Mouse (Mus musculus): Measurements from ENCODE around the gene Dazap1.

Gene Dazap1

GRCm38 (mm10) chr10:80276238-80276637 is 15.0 kb downstream of the Dazap1 start:
- POLR2A ChIA-PET, result interaction anchor here in 3 of 4 experiments (0.6 to 9.6 kb wide), 20 partner anchors 9 to 422 kb away, joined by 3 to 119 read pairs (median 4); partner anchors contain the start of genes Apc2 (in 2 of the 3), Rps15 (in 2 of the 3), Dazap1 (in 1 of the 3) and Gamt (in 1 of the 3)
- CTCF ChIA-PET, result interaction anchor here in 2 of 4 experiments (0.6 to 1.1 kb wide), 3 partner anchors 10 to 405 kb away, joined by 3 to 4 read pairs (median 3); partner anchors contain the start of gene Adamtsl5 (in 1 of the 2)

DNA sequence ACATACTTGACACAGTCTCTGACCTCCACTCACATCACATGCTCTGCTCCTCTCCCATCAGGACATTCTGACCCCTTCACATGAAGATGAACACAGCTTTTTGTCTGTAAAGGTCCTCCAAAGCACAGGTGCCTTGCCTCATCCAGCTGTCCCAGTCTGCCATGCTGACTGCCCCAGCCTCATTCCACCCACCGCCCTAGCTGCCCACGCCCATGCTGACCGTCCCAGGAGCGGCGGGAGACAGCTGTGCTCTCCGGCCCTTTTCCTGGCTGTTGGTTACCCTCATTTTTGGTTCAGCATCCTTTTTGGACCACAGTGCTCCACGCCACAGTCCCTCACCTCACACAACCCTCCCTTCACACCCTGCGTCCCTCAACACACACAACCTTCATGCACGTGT is 17.1 kb downstream of the Dazap1 start:
- ChIA-PET CTCF (interaction anchor here in 1 of 4 experiments (0.6 to 1.4 kb wide), 3 partner anchors 11 to 80 kb away, joined by 3 to 5 read pairs (median 3); partner anchors contain the start of gene Mum1), POLR2A (interaction anchor here (0.8 to 9.6 kb wide), 16 partner anchors 8 to 110 kb away, joined by 3 to 119 read pairs (median 5); partner anchors contain the start of genes Rps15 (in 4 of the 4), Apc2 (in 2 of the 4), Dazap1 (in 2 of the 4) and Gamt (in 1 of the 4))

DNA sequence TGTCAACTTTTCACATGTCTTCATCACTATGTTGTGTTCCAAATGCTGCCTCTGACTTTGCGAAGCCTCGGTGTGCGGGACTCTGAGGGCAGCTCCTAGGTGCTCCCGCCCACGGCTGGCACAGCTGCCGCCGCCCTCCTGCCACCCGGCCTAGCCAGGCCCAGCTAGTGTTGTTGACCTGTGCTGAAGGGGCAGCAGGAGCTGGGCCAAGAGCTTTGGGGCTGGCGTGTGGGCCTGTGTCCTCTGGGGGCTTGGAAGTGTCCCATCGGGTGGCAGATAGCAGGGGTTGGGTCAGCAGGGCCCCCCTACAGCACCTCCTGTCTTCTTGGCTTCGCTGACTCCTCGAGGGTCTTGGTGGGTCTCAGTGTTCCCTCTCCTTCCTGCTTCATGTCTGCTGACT is 18.0 kb downstream of the Dazap1 start:
- ChIA-PET POLR2A (interaction anchor here in 3 of 4 experiments (1.0 to 9.6 kb wide), 8 partner anchors 7 to 111 kb away, joined by 3 to 119 read pairs (median 6); partner anchors contain the start of genes Rps15 (in 3 of the 3), Apc2 (in 2 of the 3), Dazap1 (in 2 of the 3) and Gamt (in 1 of the 3)), CTCF (interaction anchor here in 2 of 4 experiments (0.7 to 1.4 kb wide), 3 partner anchors 10 to 53 kb away, joined by 3 to 5 read pairs (median 3); partner anchors contain the start of gene Mum1 (in 1 of the 2))

GRCm38 (mm10) chr10:80281304-80281703 is 20.0 kb downstream of the Dazap1 start:
- CTCF ChIA-PET, result no interaction called here
- POLR2A ChIA-PET, result interaction anchor here in 3 of 4 experiments (0.8 to 8.6 kb wide), 12 partner anchors 8 to 113 kb away, joined by 3 to 119 read pairs (median 4); partner anchors contain the start of genes Apc2 (in 2 of the 3), Dazap1 (in 2 of the 3), Rps15 (in 2 of the 3) and Gamt (in 1 of the 3)

- CTCF ChIA-PET, result interaction anchor here in 1 of 4 experiments (1.0 to 1.4 kb wide), 2 partner anchors 68 to 117 kb away, joined by 3 to 5 read pairs; no protein-coding TSS in a partner anchor
- POLR2A ChIA-PET, result interaction anchor here in 3 of 4 experiments (0.7 to 4.1 kb wide), 17 partner anchors 9 to 166 kb away, joined by 3 to 49 read pairs (median 5); partner anchors contain the start of genes Dazap1 (in 2 of the 3), Rps15 (in 2 of the 3), Apc2 (in 1 of the 3) and Gamt (in 1 of the 3)
Measured at GRCm38 (mm10) chr10:80281921-80282371, 20.7 kb downstream of the Dazap1 start.

GRCm38 (mm10) chr10:80282481-80283441 is 21.5 kb downstream of the Dazap1 start:
- ChIA-PET CTCF (interaction anchor here in 2 of 4 experiments (0.6 to 1.5 kb wide), 5 partner anchors 9 to 118 kb away, joined by 3 to 5 read pairs (median 3); no protein-coding TSS in a partner anchor), POLR2A (interaction anchor here (0.6 to 4.1 kb wide), 24 partner anchors 9 to 167 kb away, joined by 3 to 49 read pairs (median 5); partner anchors contain the start of genes Rps15 (in 3 of the 4), Dazap1 (in 2 of the 4), Pcsk4 (in 2 of the 4) and Reep6 (in 2 of the 4))

DNA sequence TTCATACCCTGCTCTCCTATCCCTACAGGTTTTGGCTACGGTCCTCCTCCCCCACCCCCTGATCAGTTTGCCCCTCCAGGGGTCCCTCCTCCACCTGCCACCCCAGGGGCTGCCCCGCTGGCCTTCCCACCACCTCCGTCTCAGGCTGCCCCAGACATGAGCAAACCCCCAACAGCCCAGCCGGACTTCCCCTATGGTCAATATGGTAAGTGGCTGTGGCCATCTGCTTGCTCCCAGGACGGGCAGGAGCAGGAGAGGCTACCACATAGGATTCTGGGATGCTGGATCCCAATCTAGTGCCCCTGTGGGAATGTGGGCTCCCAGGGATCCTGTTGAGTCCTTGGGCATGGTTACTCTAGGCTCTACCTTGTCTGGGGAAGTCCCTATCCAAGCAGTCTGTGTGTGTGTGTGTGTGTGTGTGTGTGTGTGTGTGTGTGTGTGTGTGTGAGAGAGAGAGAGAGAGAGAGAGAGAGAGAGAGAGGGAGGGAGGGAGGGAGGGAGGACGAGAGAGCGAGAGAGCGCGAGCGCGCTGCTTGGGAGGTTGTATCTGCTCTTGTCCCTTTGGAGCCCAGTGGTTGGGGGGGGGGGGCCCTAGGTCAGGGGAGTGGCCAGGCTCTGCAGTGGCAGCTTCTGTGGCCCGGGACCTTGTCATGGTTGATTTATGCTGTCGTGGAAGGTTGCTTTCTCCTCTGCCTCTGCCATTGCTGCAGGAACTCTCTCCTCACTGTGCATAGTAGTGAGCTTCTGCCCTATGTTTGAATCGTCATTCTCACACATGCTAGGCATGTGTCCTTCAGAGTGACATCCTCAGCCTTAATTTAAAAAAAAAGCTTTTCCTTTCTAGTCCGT is 24.2 kb downstream of the Dazap1 start:
- ChIA-PET CTCF (interaction anchor here in 2 of 4 experiments (0.6 to 0.9 kb wide), 3 partner anchors 10 to 88 kb away, joined by 3 to 4 read pairs (median 4); no protein-coding TSS in a partner anchor), POLR2A (interaction anchor here (0.7 to 3.2 kb wide), 18 partner anchors 7 to 200 kb away, joined by 3 to 11 read pairs (median 4); partner anchors contain the start of genes Apc2 (in 2 of the 4), Gamt (in 2 of the 4) and Dazap1 (in 1 of the 4))

- POLR2A ChIA-PET, result interaction anchor here in 2 of 4 experiments (1.0 to 9.9 kb wide), 9 partner anchors 11 to 62 kb away, joined by 3 to 169 read pairs (median 5); partner anchors contain the start of genes Dazap1 (in 2 of the 2), Gamt (in 2 of the 2) and Mum1 (in 1 of the 2)
Measured at GRCm38 (mm10) chr10:80288097-80288496, 26.8 kb downstream of the Dazap1 start.

DNA sequence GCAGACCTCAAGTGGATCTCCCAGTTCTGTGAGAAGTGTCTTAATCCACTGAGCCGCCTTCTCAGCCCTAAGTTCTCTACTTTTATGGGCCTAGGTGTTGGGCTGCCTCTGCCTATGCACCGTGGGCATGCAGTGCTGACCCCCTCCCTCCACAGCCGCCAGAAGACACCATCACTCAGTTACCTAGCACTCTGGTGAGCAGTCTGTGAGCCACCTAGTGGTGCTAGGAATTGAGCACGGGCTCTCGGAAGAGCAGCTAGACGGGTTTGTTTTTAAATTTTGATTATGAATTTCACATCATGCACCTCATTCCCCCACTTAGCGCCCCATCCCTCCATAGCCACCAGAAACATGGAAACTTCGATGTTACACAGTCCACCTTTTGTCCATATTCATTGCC is 27.4 kb downstream of the Dazap1 start:
- ChIA-PET POLR2A (interaction anchor here in 2 of 4 experiments (0.9 to 9.9 kb wide), 11 partner anchors 11 to 113 kb away, joined by 3 to 169 read pairs (median 3); partner anchors contain the start of genes Dazap1 (in 2 of the 2), Gamt (in 2 of the 2) and Mum1 (in 1 of the 2)), CTCF (interaction anchor here in 2 of 4 experiments (0.5 to 1.8 kb wide), 6 partner anchors 9 to 285 kb away, joined by 3 to 8 read pairs (median 3); partner anchors contain the start of gene Gamt (in 1 of the 2))

More at GRCm38 (mm10) chr10:80288097-80288496, 26.8 kb downstream of the Dazap1 start:
- CTCF ChIA-PET, result interaction anchor here in 1 of 4 experiments (1.8 kb wide), 1 partner anchor 112 kb away, joined by 8 read pairs; no protein-coding TSS in a partner anchor

- ChIA-PET POLR2A (interaction anchor here (0.5 to 11.0 kb wide), 174 partner anchors 9 to 744 kb away, joined by 3 to 169 read pairs (median 5); partner anchors contain the start of genes Dazap1 (in 3 of the 4), Gamt (in 3 of the 4), Mum1 (in 3 of the 4) and Pcsk4 (in 3 of the 4)), CTCF (interaction anchor here (0.6 to 1.4 kb wide), 22 partner anchors 13 to 438 kb away, joined by 3 to 9 read pairs (median 3); partner anchors contain the start of genes Dazap1 (in 1 of the 4), Mum1 (in 1 of the 4), Pcsk4 (in 1 of the 4) and Ptbp1 (in 1 of the 4))
Measured at GRCm38 (mm10) chr10:80292251-80293146, 31.2 kb downstream of the Dazap1 start, which contains the start of gene Rps15. Rps15 (plus strand) TSS chr10:80292453.

DNA sequence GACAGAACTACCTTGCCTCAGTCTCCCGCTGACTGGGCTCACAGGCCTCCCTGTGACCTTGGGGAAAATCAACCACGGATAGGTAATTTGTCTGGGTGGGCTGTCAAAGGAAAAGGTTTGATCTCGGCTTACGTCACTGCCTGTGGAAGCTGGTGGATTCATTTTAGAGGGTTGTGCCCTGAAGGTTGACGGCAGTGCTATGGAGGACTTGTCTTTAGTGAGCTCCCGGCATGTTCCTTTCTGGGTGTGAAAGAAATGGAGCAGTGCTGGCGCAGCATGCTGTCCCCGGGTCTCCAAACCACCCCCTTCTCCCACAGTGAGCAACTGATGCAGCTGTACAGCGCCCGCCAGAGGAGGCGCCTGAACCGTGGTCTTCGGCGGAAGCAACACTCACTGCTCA is 32.0 kb downstream of the Dazap1 start:
- POLR2A ChIA-PET, result interaction anchor here in 3 of 4 experiments (0.7 to 11.0 kb wide), 57 partner anchors 8 to 441 kb away, joined by 3 to 169 read pairs (median 9); partner anchors contain the start of genes Dazap1 (in 3 of the 3), Gamt (in 3 of the 3), Pcsk4 (in 3 of the 3) and Reep6 (in 3 of the 3)
- CTCF ChIA-PET, result interaction anchor here in 1 of 4 experiments (1.4 kb wide), 1 partner anchor 67 kb away, joined by 6 read pairs; the partner anchor contains the start of gene Mum1

DNA sequence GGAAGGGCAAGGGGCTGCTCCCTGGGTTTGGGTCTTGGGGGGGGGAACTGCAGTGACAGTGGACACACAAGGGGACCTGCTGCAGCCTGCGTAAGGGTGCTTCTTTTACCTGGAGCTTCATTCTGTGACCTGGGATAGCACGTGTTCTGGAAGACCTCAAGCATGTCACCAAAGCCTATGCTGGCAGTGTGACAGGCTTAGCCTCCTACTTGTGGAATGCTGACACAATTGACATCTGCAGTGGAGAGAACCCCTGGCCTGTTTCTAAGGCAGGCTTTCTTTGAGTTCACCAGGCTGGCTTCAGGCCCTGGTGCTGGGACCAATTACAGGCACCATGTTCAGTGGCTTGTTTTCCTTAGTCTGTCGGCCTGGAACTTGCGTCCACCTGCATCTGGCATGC is 33.0 kb downstream of the Dazap1 start:
- ChIA-PET CTCF (interaction anchor here (0.6 to 2.3 kb wide), 7 partner anchors 10 to 263 kb away, joined by 3 to 8 read pairs (median 3); no protein-coding TSS in a partner anchor), POLR2A (interaction anchor here (0.6 to 11.0 kb wide), 51 partner anchors 8 to 335 kb away, joined by 3 to 169 read pairs (median 8); partner anchors contain the start of genes Mbd3 (in 3 of the 4), Pcsk4 (in 3 of the 4), Reep6 (in 3 of the 4) and Dazap1 (in 2 of the 4))

DNA sequence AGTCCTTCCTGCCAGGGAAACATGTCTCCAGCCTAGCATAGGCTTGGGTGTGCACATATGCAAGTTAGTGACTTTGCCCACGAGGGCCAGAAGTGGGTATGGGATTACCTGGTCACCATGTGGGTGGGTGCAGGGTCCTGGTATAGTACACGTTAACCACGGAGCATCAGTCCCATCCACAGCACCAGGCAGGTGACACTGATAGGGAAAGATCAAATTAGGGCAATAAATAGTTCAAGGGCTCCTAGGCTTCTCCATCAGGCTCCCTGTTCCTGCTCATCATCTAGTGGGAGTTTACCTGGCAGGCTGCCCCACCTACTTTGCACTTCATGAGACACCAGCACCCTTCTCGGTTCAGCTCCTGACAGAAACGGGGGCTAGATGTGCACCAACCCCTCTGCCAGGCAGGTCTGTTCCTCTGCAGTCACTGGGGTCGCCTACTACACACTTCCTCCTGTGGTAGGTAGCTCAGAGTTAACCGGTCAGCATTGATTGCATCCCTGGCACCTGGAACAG is 33.6 kb downstream of the Dazap1 start:
- ChIA-PET POLR2A (interaction anchor here (0.6 to 11.0 kb wide), 54 partner anchors 8 to 1830 kb away, joined by 3 to 169 read pairs (median 5); partner anchors contain the start of genes Mbd3 (in 3 of the 4), Adamtsl5 (in 2 of the 4), Dazap1 (in 2 of the 4) and Gamt (in 2 of the 4)), CTCF (interaction anchor here in 3 of 4 experiments (0.5 to 2.4 kb wide), 13 partner anchors 10 to 318 kb away, joined by 3 to 10 read pairs (median 4); partner anchors contain the start of gene Adamtsl5 (in 1 of the 3))
